Mouse (Mus musculus): Measurements from ENCODE around the gene Fhl1. TPM values are rescaled to one million over a fixed set of nuclear protein-coding genes. Genes with fewer than 3 reads are reported as not detected.
A peak's percentile ranks its signal among the peaks of the same experiment; 100 is the strongest.

Fhl1 gene
- total RNA-seq, 2 experiments from 2014 or later = 1,822 to 2,163 TPM

DNA sequence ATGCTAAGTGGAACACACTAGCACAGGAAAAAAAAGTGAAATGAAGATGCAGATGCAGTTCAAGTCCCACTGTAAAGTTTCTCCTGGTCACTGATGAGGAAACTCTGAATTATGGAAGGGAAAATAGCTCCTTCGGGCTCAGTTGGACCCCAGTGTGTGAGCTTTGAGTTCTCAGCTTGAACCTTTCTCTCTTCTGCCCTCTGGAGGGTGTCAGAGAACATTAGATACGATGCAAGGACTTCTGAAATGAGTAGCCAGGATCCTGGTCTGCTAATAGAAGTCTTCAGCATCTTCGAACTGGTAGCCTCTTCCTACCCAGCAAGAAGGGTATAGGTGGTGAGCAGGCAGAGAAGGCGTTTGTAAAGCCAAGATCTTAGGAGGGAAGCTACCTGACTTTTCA is 19.9 kb downstream of the Fhl1 start:
- peak; percentile 3 for DNase-seq (ENCODE audit: low spot score)

DNA sequence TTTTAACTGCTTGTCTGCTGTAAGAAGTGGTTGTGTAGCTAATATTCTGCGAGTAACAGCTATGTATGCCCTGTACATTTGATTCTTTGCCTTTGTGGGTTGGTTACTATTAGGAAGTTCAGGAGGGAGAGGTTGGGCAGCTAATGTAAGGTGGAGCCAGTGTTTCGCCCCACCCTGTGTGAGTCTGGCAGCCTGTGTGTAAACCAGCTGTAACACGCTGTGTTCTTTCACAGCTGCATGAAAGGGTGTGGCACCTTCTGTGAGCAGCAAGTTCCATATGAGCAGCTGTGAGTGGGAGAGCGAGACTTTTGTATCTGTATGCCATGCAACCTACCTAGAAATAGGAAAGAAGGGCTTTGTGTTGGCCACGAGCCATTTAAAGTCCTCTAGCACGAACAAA is 20.6 kb downstream of the Fhl1 start:
- peak; percentile 13 for DNase-seq (ENCODE audit: low spot score)

DNA sequence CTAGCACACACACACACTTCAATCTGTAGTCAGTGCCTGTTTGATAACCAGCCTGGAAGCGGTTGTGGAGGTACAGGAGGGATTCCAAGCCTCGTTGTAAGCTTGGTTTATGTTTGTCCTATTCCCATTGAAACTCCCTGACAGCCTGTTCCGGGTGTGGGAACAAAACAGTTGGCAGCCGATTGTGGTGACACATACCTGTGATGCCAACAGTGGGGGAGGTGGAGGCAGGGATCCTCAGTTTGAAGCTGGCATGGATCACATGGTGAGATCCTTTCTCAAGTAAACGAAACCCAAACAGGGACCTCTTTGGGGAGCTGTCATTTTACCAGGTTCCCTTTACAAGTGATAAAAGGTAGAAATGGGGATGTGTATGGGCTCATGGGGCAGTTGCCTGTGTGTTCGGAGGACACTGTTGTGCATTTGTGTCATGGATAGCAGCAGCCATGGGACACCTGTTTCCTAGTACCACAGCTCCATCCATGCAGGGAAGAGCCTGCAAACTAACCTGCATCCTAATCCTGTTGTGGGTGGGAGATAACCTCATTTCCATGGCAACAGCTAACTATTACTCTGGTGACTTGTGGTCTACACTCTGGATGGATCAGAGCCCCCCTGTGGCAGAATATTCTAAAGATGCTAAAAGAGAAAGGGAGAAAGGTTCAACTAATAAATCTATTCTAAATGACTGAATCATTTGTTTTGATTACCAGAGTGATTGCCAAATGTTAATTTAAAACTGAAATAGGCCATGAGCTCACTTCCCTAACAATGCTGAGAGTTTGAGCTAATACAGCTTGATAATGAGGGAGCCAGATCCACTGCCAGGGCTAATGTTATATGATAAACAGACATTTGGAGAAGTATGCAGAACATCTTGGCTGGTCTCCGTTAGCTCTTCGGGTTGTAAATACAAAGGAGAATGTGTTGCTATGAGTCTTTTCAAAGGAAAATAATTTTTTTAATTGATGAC is 22.0 kb downstream of the Fhl1 start:
- DNase-seq (ENCODE audit: low spot score) = no peak

DNA sequence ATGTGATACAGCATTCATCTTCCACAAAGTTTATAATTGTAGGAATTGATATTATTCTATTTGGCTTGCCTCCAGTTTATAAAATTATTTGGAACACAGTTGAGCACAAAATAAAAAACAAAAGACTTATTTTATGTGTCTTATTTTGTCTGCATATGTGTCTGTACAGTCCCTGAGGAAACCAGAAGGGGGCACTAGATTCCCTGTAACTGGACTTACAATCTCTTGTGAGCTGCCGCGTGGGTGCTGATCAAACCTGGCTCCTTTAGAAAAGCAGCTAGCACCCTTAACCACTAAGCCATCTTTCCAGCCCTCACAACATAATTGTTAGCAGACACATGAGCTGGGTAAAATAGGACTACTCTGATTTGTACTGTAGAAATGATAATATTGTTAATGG is 24.1 kb downstream of the Fhl1 start:
- peak; percentile 53 for DNase-seq (ENCODE audit: low spot score)

DNA sequence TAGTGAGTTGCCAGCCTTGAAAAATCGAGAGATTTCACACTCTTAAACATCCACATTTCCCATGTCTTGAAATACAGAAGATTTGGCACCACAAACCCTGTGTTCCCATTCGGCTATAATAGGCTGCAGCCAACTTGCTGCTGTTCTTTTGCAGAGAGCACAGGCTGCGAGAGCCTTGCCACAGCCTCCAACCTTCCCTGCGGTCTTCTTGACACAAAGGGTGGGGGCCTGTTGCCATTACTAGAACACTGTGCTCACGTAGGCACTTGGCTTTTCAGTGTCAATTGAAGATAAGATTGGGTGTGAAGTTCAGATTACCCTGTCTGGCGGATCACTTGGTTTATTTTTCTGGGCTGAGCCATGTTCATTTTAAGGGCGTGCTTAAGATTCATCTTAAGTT is 24.8 kb downstream of the Fhl1 start:
- peak; percentile 2 for DNase-seq (ENCODE audit: low spot score)

DNA sequence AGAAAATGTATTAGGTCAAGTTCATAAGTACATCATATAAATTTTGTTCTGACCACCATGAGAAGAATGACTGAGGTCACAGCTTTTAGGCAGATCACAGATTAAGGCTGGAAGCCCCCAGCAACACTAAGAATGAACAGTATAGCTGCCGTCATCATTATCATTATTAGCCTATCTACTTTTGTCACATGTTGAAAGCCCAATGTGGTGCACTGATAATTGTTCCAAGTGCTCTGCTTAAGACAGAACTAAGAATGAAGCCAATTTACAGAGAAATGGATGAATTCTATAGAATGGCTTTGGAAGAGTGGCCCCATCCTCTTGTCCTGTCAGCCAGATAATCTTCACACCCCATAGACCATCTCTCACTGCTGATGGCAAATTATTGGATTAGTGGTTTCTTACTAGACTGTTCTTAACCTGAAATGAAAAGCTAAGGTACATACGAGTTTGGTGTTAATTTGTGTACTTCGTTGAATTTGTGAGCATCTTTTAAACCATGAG is 28.7 kb downstream of the Fhl1 start:
- DNase-seq (ENCODE audit: low spot score) = no peak

DNA sequence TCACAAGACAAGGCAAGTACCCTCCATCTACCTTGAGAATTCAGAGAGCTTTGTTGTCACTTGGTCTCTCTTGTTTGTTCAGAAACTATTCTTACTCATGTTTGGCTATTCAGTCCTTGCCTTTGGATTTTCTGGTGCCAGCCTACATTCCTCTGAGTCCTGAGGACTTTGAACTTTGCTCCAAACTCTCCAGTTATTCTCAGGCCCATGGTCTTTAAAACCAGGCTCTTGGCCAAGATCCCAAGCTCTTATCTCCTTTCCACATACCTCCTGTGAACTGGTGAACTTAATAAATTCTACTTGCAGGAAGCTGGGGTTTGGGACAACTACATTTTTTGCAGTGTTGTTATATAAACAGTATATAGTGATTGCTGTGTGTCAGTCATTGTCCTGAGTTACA is 38.3 kb downstream of the Fhl1 start:
- no peak for DNase-seq (ENCODE audit: low spot score)

DNA sequence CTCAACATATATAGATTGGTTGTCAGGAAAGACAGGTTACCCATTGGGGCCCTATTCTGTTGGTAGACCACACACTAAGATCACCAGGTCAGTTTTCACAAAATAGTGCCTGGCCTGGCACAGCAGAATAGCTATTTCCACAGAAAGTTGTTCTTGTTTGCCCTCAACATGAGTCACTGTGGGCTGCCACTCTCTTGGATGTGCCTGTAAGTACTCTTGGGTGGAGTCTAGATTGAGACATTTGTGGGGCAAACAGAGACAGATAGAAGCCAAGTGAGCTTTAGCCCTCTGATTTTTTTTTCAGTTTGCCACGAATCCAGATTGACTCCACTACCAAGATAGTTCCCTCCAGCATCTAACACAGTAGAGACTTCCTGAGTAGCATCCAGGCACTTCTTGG is 40.2 kb downstream of the Fhl1 start:
- no peak for DNase-seq (ENCODE audit: low spot score)

DNA sequence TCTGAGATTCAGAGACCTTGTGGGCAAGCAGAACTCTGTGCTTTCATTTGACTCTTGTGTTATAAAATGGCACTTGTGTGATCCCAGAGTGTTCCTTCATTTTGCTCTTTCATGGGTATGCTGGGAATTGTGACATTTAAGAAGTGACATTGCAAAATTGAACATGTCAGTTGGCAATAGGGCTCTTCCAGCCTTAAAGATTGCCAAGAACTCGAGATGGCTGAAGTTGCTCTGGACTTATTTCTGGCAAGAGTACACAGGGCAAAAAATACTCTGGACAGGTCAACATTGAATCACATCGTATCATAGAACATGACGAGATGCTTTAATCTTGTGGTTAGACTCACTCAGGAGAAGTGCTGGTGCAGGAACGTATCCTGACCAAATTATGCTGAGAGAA is 41.7 kb downstream of the Fhl1 start:
- no peak for DNase-seq (ENCODE audit: low spot score)

DNA sequence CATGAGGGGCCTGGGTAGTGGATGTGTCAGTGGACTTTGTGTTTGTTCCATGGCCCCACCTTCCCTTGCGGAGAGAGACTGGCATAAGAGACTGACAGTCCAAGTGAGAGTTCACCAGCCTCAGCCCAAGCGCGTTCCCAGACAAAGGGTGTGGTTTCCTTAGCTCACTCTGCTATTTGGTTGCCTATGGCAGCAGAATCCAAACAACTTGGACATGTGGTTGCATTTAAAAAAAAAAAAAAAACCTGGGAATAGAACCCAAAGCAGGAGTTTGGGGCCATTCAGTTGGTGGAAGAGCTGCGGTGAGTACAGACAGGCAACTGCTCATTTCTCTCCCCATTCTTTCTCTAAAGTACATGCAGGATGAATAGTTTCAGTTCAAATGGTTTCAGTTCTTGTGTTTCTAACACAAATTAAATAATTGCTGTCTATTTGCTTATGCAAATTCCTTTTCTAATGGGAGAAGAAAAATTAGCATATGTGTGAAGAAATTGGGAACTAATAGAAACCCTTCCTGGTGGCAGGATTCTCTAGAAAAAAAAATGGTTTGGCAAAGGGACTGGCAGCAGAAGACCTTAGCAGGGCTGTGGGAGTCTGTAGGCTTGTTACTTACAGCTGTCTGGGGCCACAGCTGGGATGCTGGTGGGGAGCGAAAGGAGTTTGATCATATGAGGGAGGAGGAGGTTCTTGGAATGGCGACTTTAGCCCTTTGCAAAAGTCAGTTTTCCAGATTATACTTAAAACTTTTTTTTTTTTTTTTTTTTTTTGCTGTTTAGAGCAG is 54.9 kb downstream of the Fhl1 start:
- peak; percentile 45 for DNase-seq (ENCODE audit: low spot score)

DNA sequence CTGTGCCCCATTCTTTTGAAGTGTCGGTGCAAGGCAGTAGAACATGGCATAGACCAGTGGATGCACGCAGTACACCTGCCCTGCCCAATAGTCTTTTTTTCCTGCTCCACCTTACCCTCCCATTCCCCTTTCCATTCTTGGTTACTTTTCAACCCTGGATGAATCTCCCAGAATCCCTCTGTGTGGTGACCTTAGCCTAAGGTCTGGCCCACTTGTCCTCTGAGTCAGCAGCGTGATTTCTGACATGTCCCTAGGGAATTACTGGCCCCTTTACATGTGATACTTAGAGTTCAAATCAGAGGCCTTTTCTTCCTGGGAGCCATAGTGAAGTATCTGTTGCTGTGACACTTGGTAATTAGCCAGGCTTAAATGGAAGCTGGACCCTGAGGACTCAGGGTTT is 55.9 kb downstream of the Fhl1 start:
- no peak for DNase-seq (ENCODE audit: low spot score)

DNA sequence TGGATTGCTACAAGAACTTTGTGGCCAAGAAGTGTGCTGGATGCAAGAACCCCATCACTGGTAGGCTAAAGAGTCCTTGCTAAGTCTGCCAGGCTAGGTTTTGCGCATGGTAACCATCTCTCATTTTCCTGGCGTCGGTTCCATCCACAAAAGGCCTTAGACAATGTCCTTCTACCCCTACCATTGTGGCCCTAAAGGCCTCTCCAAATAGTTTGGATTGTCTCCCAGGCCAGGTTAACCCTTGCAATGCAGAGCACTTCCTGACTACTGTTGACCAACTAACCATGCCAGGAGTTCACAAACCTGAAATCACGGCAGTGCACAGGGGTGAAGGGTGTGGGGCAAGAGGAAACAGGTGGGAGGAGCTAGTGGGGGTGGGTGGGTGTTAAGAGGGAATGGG is 59.0 kb downstream of the Fhl1 start:
- no peak for DNase-seq (ENCODE audit: low spot score)

DNA sequence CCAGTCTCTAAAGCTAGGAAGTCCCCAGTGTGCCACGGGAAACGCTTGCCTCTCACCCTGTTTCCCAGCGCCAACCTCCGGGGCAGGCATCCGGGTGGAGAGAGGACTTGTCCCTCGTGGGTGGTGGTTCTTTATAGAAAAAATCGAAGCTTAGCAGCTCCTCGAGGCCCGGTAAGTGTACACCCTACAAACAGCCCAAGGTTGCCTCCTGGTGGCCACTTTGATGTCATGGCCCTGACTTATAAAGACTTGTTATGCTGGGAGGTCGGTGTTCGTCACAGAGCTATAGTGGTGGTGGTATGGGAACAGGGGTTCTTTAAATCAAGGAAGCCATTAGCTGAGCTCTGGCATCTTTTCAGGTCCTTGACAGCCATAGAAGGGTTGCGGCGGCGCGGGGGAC is 59.7 kb downstream of the Fhl1 start:
- peak; percentile 54 for DNase-seq (ENCODE audit: low spot score)

DNA sequence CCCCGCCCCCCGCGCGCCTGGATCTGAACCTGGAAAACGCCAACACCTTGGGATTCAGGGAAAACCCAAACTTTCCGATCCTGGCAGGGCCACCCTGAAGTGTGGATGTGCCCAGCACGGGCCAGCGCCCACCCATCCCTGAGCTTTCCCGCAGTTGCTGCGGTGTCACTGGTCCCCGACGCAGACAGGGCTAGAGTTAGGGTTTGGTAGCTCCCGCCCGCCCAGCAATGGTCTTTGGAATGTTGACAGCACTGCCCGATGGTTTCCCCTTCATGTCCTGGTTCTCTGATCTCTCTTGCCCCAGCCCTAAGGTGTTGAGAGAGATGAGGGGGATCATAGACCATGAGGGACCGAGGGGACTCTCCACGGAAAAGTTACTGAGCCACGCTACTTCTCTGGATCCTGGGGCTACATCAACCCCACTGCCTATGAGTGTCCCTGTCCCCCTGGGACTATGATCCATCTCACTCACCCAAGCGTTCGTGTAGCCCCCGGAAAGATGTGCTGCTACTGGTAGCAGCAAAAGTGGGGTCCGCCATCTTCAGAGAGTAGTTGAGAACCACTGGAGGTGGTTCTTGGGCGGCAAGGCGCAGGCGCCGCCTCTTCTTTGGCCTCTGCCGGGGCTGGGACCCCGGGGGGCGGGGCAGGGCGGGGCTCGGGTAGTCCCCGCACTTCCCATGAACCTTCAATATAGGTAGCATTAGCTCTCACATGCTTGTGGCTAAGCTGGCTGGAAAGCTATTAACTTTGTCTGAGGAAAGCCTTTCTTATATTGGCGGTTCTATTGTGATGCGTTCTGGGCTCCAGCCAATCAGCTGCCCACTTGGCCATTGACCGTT is 90.4 kb downstream of the Fhl1 start, which contains the start of gene Map7d3:
Gene Map7d3, minus strand, starts transcription at position 562 of the 839 bp plus-strand sequence.
- DNase-seq (ENCODE audit: low spot score) = no peak

DNA sequence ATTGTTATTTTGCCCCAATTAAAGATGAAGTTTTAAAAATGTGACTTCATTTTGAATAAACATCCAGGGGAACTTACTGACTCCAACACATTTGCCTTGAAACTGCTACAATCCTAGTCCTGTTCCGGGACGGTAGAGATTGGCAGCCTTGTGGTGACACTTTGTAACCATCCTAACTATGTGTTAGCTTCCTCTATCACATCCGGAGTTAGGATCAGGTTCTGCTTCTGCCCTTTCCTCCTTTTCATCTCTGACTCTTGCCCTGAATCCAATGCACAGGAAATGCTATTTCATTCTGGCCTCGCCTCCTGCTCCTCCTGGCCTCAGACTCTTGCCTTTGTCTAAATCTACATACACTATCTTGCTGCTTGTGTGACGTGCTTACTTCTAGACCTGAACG is 95.9 kb downstream of the Fhl1 start:
- no peak for DNase-seq (ENCODE audit: low spot score)

DNA sequence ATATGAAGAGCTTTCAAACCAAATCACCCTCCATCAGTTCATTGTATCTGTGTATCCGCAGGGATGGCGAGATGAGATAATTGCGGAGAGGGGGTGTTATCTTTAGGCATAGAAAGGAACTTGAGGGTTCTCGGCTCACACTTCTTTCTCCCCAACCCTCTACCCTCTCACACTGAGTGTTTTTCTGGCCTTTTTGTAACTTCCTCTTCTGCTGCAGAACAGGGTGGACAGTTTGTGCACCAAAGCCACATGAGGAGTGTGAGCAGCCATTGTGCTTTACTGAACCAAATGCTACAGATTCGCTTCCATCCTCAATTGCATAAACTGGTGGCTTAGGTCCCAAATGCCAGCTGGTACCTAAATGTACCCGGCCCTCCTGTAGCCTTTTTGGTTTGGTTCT is 104.3 kb downstream of the Fhl1 start:
- no peak for DNase-seq (ENCODE audit: low spot score)

DNA sequence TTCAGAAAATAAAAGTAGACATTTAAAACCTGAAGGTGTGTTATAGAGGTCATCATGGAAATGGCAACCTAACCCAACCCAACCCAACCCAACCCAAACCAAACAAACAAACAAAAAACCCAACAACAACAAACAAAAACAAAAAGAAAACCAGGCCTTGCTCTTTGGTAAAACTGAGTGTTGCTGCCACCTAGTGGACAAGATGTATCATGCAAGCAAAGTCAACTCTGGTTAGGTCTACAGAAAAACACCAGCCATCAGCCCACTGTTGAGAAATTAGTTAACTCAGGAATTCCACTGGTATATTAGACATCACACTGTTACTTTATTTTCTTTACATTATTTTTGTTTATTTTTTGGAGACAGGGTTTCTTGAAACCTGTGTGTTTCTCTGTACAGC is 107.8 kb downstream of the Fhl1 start:
- peak; percentile 20 for DNase-seq (ENCODE audit: low spot score)

DNA sequence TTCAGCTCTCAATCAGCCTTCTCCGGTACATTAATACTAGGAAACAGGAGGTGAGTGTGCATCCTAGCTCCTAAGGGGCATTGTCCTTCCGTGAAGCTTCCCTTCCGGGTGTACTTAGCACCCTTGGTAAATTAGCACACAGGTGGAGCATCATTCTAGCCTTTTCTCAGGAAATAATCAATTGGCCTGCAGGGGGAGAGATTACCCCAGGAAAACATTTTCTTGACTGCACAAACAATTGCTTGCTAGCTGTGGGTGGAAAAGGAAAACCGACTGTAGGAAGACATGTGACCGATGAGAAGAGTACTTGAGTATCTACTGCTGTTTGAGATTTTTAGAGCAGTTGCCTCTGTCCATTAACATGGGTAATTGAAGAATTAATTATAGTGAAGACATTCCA is 109.7 kb downstream of the Fhl1 start:
- DNase-seq (ENCODE audit: low spot score) = no peak

Data from gastrocnemius, adult 18-20 months (tissue).